Mouse (Mus musculus): ENCODE results near the gene Rho. TPM values are rescaled to one million over a fixed set of nuclear protein-coding genes. Genes with fewer than 3 reads are reported as not detected.

Gene Rho
- total RNA-seq, 2 experiments from 2014 or later, result 0.28 to 0.56 TPM

DNA sequence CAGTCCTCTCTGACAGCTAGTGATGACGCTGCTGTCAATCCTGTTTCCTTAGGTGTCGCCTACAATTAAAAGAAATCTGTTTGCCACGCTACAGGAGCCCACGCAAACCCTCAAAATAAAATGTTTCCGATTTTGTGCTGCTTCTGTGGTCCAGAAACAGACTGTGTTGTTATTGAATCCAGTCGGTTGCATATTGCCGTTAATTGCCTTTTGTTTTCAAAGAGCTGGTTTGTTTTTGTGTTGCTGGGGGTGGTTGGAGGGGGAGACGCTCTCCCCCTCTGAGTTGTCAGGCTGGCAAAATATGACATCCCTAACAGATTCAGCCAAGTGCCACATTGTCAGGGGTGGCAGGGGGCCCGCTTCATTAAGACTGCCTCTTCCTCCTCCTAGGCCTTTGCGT is 18.1 kb upstream of the Rho start:
- intact Hi-C loops (cut with DNase I), result no loop called here

DNA sequence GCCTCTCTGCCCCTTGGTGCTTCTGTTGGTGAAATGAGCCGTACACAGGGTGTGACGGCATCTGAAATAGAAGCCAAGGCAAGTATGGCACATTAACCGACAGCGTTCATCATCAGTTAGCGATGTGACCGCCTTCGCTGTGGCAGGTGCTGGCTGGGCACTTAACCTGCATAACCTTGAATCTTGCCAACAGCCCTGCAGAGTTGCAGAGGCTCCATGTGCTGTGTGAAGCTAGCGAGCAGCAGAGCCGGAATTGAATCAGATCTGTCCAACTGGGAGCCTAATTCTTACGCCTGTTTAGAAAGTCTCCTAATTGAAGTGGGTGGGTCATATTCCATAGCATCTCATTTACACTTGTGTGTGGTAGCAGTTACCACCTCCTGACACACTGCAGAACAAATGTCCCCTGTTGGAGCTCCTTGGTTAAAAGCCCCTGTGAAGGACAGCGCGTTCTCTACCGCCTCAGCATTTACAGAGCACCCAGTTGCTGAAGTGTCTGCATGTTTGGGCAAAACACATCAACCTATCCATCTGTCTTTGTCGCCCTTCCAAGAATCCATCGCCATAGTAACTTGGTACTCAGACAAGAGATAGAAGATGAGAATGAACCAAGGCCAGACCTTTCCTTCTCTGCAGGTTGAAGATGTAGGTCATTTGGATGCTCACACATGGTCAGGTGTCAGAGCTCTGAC is 16.9 kb upstream of the Rho start:
- peak; percentile 69 for DNase-seq
- intact Hi-C loops (cut with DNase I), result no loop called here

More for the DNA sequence above, 18.1 kb upstream of the Rho start:
- no peak for DNase-seq

DNA sequence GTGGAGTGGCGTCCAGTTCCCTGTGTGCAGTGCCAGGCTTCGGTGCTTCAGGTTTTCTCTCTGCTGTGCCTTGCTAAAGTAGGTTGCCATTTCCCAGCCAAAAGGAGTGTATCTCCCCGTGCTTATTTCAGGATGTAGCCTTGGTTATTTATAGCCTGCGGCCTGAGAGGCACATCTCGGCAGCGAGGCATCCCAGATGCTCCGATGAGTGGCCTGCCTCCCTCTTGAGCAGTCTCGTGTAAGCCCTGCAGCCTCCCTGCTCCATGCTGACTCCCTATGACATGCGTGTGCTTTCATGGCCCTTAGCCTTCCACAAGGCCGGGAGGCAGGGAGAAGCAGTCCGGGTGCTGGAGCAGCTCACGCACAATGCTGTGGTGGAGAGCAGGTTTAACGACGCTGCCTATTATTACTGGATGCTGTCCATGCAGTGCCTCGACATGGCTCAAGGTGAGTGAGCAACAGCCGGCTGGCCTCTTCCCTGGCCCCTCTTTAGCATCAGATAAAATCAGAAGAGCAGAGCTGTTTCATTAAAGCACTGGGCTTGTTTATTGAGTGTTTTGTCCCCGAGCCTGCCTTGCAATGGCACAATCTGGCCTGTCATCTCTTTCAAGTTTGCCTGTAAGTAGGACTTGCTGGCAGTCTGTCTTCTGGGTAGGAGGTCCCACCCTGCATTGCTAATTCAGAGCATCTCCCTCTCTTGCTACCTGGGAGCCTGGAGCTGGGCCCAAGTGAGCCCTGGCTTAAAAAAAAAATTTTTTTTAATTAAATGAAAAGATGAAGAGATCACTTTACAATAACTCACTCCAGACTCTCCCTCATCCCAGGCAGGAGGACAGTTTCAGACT is 15.7 kb upstream of the Rho start:
- no peak for DNase-seq

DNA sequence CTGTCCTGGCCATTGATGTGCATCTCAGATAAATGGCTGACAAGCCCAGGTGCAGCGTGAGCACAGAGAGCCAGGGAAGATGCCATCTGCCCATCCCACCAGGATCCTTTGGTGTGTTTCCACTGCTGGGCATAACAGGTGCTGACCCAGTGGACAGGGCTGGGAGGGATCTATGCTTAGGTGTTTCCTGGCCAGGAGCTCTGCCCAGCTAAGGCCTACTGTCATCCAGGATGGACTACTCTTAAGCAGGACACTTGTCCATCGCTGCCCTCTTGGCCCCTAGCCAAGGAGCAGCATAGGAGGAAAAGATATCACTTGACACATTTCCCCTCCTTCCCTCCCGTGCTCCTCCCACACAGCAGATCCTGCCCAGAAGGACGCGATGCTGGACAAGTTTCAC is 14.9 kb upstream of the Rho start:
- no peak for DNase-seq
- intact Hi-C loops (cut with DNase I), result no loop called here

More for the DNA sequence above, 15.7 kb upstream of the Rho start:
- intact Hi-C loops (cut with DNase I), result no loop called here

DNA sequence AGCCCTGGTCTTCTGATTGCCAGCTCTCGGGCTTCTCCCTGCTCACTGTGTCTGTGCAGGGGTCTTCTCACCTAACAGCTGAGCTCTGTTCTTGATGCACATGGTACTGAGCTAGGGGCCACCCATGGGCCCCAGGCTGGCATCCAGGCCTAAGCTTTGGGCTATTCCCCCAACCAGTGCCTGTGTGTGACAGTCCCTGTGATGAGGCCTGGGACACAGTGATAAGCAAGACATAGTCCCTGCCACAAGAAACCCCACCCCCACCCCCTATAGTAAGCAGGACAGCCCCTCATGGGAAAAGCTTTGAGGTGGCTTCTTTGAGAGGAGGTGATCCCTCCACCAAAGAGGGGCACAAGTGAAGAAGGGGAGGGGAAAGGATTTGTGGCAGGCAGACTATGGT is 12.9 kb upstream of the Rho start:
- DNase-seq, result no peak
- intact Hi-C loops (cut with DNase I), result no loop called here

DNA sequence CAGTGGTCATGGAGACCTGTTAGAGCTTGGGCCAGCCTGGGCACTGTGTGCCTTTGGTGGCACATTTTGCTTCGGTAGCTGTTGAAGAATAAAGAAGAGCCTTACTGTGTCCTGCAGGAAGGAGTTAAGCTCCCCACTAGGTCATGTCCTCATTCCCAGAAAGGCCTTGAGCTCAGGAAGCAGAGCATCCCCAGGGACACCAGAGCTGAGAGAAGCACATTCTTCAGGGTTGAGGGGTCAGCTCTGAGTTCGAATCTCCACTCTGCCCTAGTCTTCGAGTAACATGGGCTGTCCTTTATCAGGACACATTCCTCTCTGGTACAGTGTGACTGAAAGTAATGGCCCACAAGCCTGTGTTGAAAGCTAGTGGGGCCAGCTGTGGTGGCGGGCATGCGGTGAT is 11.7 kb upstream of the Rho start:
- DNase-seq, result no peak
- intact Hi-C loops (cut with DNase I), result no loop called here

DNA sequence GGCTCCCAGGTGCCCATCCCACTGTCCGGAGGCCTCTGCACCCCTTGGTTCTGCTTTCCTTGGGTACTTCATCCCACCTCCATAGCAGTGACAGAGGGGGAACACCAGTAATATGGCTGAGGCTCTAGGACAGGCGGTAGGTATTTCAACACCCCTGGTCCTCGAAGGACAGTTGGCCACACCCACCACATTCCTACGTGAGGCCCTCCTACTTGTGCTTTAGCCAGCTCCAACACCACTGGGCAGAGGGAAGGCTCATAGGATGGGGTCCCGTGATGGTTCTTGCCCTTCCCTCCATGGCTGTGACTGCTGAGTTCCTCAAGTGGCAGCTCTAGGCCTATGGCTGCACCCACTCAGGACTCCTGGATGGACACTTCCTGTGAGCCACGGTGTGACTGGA is 6.7 kb upstream of the Rho start:
- intact Hi-C loops (cut with DNase I), result loop anchor here (5.0 kb wide), 1 partner anchor 837 kb away; no protein-coding TSS in a partner anchor
- DNase-seq, result no peak

DNA sequence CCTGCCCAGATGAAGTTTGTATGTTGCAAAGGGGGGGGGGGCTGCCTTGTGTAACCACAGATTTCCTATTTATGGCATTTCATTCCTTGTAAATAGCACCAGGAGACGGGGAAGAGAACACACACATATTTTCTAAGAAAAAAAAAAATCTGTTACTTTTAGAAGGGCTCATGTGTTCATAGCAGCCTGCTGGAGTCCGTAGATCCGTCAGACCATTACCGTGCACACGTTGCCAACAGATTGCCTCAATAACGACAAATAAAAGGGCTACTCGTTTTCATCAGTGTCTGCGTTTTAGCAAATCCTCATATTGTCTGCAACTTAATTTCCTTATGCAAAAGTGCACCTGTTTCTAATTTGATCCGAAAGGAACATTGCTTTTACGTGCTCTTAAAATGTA is 5.1 kb upstream of the Rho start:
- no peak for DNase-seq
- intact Hi-C loops (cut with DNase I), result loop anchor here (5.0 kb wide), 1 partner anchor 836 kb away; no protein-coding TSS in a partner anchor

DNA sequence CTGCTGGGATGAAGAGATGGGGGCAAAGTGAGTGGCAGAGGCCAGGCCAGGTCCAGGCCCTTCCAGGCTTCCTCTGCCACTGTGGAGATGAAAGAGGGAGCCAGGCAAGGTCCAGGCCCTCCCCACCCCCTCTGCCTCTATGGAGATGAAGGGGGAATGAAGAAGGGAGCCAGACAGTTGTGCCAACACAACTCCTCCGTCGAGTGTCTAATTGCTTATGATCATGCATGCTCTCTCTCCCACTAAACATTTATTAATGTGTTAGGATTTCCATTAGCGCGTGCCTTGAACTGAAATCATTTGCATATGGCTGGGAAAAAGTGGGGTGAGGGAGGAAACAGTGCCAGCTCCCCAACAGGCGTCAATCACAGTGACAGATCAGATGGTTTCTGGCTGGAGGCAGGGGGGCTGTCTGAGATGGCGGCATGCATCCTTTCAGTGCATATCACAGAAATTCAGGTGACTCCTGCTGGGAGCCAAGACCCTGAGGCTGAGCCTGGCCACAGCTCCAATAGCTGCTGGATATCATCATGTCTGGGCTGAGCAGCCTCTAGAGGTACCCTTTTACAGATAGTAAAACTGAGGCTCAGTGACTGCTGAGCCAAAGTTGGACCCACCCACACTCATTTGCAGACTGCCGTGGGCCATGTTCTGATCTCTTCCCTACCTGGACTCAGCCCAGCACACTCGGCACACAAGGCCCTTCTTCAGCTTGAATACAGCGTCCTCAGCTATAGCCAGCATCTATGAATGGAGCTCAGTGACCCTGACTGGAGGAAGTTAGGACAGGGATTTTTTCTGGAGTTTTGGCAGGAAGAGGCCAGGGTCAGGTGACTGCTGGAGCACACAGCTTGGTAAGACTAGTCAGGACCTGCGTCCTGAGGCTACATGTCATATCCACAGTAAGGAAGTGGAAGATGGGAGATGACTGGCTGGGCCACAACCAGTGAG is 4.0 kb upstream of the Rho start:
- intact Hi-C loops (cut with DNase I), result loop anchor here (5.0 kb wide), 1 partner anchor 835 kb away; no protein-coding TSS in a partner anchor
- DNase-seq, result peak; percentile 40

DNA sequence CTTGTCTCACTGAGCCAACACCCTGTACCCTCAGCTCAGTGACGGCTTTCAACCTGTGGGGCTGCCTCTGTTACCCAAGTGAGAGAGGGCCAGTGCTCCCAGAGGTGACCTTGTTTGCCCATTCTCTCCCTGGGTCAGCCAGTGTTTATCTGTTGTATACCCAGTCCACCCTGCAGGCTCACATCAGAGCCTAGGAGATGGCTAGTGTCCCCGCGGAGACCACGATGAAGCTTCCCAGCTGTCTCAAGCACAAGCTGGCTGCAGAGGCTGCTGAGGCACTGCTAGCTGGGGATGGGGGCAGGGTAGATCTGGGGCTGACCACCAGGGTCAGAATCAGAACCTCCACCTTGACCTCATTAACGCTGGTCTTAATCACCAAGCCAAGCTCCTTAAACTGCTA is 1.5 kb upstream of the Rho start:
- intact Hi-C loops (cut with DNase I), result no loop called here

DNA sequence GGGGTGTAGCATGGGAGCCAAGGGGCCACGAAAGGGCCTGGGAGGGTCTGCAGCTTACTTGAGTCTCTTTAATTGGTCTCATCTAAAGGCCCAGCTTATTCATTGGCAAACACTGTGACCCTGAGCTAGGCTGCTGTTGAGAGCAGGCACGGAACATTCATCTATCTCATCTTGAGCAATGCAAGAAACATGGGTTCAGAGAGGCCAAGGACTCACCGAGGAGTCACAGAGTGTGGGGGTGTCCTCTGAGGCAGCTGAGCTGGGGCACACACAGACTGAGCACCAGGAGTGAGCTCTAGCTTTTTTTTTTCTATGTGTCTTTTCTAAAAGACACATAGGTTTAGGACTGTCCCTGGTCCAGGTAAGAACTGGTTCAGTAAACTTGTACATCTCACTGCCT is 843 bp downstream of the Rho start:
- DNase-seq, result no peak
- intact Hi-C loops (cut with DNase I), result no loop called here

More for the DNA sequence above, 1.5 kb upstream of the Rho start:
- no peak for DNase-seq

DNA sequence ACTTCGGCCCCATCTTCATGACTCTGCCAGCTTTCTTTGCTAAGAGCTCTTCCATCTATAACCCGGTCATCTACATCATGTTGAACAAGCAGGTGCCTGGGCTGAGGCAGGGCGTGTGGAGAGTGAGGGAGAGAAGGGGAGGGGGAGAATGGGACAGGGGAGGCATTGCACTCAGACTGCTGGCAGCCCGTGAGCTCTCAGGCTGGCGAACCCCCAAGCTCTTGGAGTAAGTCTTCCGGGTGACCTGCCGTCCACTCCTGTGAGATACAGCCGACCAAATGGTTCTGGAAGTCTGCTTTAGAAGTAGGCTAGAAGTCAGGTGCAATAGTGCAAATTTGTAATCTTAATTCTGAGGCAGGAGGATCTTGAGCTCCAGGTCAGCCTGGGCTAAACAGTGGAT is 4.0 kb downstream of the Rho start:
- intact Hi-C loops (cut with DNase I), result no loop called here
- DNase-seq, result no peak

DNA sequence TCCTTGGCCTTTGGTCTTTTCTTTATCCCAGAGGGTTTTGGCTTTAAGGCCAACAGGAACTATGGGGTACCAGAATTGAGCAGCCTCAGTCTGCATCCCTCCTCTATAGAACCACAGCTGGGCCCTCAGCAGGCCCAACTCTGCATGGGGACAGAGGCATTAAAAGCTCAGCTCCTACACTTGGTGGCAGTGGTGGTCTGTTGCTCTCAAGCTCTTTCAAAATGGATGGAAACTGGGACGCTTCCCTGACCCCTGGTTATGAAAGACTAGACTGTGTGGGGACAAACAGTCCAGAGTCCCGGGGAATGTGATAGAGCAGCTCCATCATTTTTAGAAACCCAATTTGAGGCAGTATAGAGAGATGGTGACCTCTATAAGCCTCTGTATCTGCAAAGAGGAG is 6.5 kb downstream of the Rho start:
- intact Hi-C loops (cut with DNase I), result no loop called here
- DNase-seq, result no peak

DNA sequence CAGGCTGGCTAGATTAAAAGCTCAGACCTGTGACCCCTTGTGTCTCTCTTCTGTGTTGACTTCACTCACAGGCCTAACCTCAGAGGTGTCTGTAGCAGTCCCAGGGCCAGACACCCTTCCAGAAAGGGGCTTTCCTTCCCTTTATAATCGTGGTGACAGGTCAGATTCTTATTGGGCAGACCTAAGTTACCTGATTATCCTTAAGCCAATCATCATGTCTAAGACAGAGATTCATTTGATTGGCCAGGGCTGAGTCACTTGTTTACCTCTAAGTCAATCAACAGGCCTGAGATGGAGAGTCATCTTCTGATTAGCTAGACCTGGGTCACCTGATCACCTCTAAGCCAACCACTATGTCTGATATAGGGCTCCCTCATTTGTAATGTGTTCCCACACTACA is 7.2 kb downstream of the Rho start:
- intact Hi-C loops (cut with DNase I), result no loop called here
- no peak for DNase-seq

DNA sequence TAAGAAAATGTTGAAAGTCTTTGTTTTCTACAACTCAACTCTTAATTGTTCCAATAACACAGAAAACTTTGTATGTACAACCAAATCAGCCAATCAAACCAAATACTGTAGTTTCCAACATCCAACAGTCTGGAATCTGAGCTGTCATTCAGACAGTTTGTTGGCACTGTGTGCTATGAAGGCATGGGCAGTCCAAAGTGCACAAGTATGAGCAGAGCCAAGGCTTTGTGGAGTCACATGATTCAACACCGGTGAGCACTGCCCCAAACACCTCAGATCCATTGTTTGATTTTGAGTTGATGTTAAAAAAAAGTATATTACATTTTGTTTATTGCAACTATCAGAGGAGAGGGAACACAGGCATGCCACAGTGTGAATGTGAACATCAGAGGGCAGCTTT is 9.1 kb downstream of the Rho start:
- intact Hi-C loops (cut with DNase I), result no loop called here
- DNase-seq, result no peak

DNA sequence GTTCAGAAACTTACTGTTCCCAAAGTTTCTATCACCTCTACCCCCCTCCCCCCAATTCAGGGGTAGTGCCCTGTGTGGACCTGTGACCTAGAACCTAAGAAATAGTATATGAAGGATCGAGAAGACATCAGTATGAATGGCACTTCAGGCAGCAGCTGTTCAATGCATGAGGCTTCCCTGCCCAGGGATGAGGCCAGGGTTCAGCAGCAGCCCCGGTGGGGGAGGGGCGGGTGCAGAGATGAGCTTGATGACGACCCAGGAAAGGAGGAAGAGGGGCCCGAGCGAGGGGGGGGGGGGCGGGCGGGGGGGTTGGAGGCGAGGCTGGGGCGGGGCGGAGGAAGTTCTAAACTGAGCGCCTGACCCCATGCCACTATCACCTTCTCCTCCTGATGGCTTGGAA is 9.6 kb downstream of the Rho start:
- no peak for DNase-seq
- intact Hi-C loops (cut with DNase I), result no loop called here

DNA sequence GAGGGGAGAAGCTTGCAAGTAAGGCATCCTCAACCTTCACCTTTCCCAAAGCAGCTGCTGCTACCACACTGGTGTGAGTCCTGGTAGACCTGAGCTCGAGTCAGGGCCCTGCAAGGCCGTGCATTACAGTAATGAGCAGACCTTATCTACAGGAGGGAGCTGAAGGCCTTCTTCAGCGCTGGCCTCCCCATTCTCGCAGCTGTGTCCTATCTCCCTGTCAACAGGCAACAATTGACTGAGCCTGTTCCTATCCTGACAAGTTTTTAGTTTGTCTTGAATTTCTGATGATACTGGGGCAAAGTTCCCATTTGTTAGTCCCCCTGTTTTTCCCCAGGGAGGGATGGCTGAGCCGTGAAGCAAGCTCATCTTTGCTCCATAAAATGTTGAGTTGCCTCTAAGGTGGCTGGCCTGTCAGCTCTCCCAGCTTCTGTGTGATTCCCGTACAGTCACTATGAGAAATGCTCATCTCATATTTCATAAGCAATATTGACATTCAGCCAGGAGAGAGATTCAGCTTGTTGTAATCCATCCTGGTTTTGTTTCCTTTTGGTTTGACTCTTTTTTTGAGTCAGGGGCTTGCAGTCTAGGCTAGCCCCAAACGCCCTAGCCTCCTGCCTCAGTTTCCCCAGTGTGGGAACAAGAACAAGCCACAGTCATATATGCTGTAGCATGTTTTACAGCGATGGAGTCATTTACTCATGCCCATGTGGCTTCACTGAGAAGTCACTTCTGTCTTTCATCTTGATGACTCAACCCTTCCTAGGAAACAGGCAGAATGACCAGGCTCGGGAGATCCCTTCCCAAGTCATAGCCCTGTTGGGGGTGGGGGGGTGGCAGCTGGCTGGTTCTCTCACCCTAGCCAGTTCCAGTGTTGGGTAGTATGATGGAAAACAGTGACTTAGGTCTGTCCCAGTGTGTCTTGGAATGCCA is 12.2 kb downstream of the Rho start:
- no peak for DNase-seq
- intact Hi-C loops (cut with DNase I), result no loop called here

DNA sequence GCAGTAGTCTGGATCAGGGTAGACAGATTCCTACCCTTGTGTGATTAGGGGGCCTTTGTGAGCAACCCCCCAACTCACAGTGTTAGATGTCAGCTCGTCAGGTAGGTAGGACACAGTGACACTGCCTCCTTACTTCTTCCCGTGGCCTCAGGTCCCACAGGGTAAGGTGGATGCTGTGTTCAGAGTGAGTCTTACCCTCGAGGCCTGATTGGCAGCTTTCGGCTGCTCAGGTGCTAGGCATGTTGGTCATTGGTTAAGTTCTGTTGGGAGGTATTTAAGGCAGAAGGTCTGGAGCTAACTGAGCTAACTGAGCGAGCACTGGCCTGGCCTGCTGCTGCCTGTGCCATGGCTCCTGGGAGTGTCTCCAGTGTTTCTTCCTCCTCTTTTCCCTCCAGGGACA is 13.1 kb downstream of the Rho start, which contains the start of gene H1foo:
Gene H1foo (plus strand): TSS at position 301 of the 400 bp plus-strand sequence.
- DNase-seq, result no peak
- intact Hi-C loops (cut with DNase I), result no loop called here

DNA sequence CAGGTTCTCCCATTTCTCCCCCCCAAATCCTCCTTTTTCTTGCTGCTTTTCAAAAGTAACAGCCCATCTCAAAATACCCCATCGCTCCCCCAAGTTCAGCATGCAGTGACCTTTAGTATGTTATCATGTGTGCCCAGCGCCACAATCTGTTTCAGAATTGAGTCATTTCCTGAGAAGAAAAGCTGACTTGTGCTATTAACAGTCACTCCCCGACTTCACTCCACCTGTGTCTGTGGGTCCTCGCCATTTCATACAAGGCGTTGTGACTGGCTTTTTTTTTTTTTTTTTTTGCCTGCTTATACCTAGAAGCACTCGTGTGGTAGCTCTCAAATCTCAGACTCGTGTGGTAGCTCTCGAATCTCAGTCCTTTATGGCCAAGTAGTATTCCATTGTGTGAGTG is 14.1 kb downstream of the Rho start:
- no peak for DNase-seq
- intact Hi-C loops (cut with DNase I), result no loop called here

DNA sequence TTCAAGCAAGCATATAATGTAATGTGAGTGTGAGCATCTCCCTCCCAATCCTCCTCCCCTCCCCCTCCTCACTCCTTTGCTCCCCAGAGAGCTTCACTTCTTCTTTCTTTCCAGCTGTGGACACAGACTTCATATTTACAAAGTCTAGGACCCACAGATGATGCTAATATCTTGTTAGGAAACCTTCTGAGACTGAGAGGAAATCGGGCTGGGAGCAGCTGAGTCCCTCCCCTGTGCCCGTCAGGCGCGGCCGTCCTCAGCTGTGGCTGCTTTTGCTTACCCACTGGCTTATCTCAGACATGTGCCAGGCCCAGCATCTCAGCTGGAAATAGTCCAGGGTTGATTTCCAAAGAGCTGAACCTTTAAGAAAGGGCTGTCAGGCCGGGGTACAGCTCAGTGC is 14.8 kb downstream of the Rho start:
- peak; percentile 78 for DNase-seq
- intact Hi-C loops (cut with DNase I), result no loop called here
